Mouse (Mus musculus): ENCODE results near the gene Wnt10a. TPM values are rescaled to one million over a fixed set of nuclear protein-coding genes. Genes with fewer than 3 reads are reported as not detected.

The Wnt10a gene
- polyA plus RNA-seq, 1 experiment: not detected

- Histone ChIP-seq H3K4me1 (ENCODE audit: control insufficient read depth, insufficient read depth, low read length) (peaks cover 23% of the 10 kb centered on the region), H3K27ac (ENCODE audit: insufficient read depth, low read depth, low read length) (peak overlapping the region; percentile 95), H3K4me3 (ENCODE audit: insufficient read depth, low read depth, low read length) (0 out of 2 replicates have a peak overlapping the region, but pooled peaks have one; percentile 7)
- TF ChIP-seq CTCF (IDR thresholded peaks at IDR 0.05; ENCODE audit: insufficient read depth, low read depth, low read length) (no peak), POLR2A (IDR thresholded peaks at IDR 0.05; ENCODE audit: insufficient read depth, low read depth, low read length) (0 out of 2 replicates have a peak, but pooled peaks have one; percentile 17)
- WGBS: 17% methylated on average over 6 of the region's 6 CpGs
Observed at GRCm38 (mm10) chr1:74850251-74850650, 58.9 kb downstream of the Wnt10a start.

- H3K4me3 ChIP-seq (ENCODE audit: insufficient read depth, low read depth, low read length): no peak overlapping the region
- peaks cover 23% of the 10 kb centered on the region for H3K4me1 ChIP-seq (ENCODE audit: control insufficient read depth, insufficient read depth, low read length)
- peak overlapping the region; percentile 95 for H3K27ac ChIP-seq (ENCODE audit: insufficient read depth, low read depth, low read length)
- WGBS: 22% methylated on average over 6 of the region's 6 CpGs
- TF ChIP-seq CTCF (IDR thresholded peaks at IDR 0.05; ENCODE audit: insufficient read depth, low read depth, low read length) (no peak), POLR2A (IDR thresholded peaks at IDR 0.05; ENCODE audit: insufficient read depth, low read depth, low read length) (no peak)
Observed at GRCm38 (mm10) chr1:74851001-74851775, 59.9 kb downstream of the Wnt10a start.

Other genes starting within 250 kb of the Wnt10a start
- not detected in 2 replicates for gene Plcd4, start 248.6 kb upstream of the Wnt10a start, polyA plus RNA-seq (2012; ENCODE audit: insufficient read depth, insufficient read length, low replicate concordance, missing spikeins)
- gene Usp37, start 247.2 kb upstream of the Wnt10a start, polyA plus RNA-seq (2012; ENCODE audit: insufficient read depth, insufficient read length, low replicate concordance, missing spikeins): not detected in 2 replicates
- gene Zfp142, start 203.3 kb upstream of the Wnt10a start, polyA plus RNA-seq (2012; ENCODE audit: insufficient read depth, insufficient read length, low replicate concordance, missing spikeins): not detected in 2 replicates
- not detected in 2 replicates for gene Bcs1l, start 203.2 kb upstream of the Wnt10a start, polyA plus RNA-seq (2012; ENCODE audit: insufficient read depth, insufficient read length, low replicate concordance, missing spikeins)
- gene Rnf25, start 190.1 kb upstream of the Wnt10a start, polyA plus RNA-seq (2012; ENCODE audit: insufficient read depth, insufficient read length, low replicate concordance, missing spikeins): not detected in 2 replicates
- gene Stk36, start 190.1 kb upstream of the Wnt10a start, polyA plus RNA-seq (2012; ENCODE audit: insufficient read depth, insufficient read length, low replicate concordance, missing spikeins): not detected in 2 replicates
- gene Ttll4, start 129.8 kb upstream of the Wnt10a start, polyA plus RNA-seq (2012; ENCODE audit: insufficient read depth, insufficient read length, low replicate concordance, missing spikeins): 137 TPM in 1 of 2 replicates, not detected in the other
- gene Cyp27a1, start 77.9 kb upstream of the Wnt10a start, polyA plus RNA-seq (2012; ENCODE audit: insufficient read depth, insufficient read length, low replicate concordance, missing spikeins): not detected in 2 replicates
- not detected in 2 replicates for gene Prkag3, start 42.3 kb upstream of the Wnt10a start, polyA plus RNA-seq (2012; ENCODE audit: insufficient read depth, insufficient read length, low replicate concordance, missing spikeins)
- gene Wnt6, start 19.6 kb upstream of the Wnt10a start, polyA plus RNA-seq (2012; ENCODE audit: insufficient read depth, insufficient read length, low replicate concordance, missing spikeins): not detected in 2 replicates
- not detected in 2 replicates for gene Cdk5r2, start 63.4 kb downstream of the Wnt10a start, polyA plus RNA-seq (2012; ENCODE audit: insufficient read depth, insufficient read length, low replicate concordance, missing spikeins)
- not detected in 2 replicates for gene Fev, start 93.9 kb downstream of the Wnt10a start, polyA plus RNA-seq (2012; ENCODE audit: insufficient read depth, insufficient read length, low replicate concordance, missing spikeins)
- not detected in 2 replicates for gene Cryba2, start 101.6 kb downstream of the Wnt10a start, polyA plus RNA-seq (2012; ENCODE audit: insufficient read depth, insufficient read length, low replicate concordance, missing spikeins)
- not detected in 2 replicates for gene Cfap65, start 144.1 kb downstream of the Wnt10a start, polyA plus RNA-seq (2012; ENCODE audit: insufficient read depth, insufficient read length, low replicate concordance, missing spikeins)
- gene Ihh, start 160.2 kb downstream of the Wnt10a start, polyA plus RNA-seq (2012; ENCODE audit: insufficient read depth, insufficient read length, low replicate concordance, missing spikeins): not detected in 2 replicates

All from olfactory bulb, adult 2 months (tissue).